8 mouse cellular contexts compared by ENCODE assay signal in the genomic region with DNA sequence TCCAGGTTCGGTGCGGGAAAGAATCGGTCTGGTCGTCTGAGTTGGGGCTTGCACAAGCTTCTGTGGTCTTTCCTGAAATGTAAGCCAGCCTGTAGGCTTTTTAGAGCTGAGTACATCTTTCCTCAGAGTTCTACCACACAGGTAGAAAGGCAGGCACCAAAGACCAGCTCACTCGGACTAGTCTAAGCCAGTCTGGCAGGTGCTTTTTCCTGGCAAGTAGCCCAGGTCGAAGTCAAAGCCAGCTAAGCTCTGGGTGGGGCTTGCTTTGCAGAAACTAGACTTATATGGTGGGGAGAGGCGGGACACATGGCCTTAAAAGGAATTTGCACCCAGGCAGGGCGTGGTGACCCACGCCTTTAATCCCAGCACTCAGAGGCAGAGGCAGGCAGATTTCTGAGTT. TPM values are rescaled to one million over a fixed set of nuclear protein-coding genes. Genes with fewer than 3 reads are reported as not detected.
DNase-seq lines count a peak whose midpoint lies in the region; ATAC-seq lines count a peak whose summit lies in the region.
"Not testable (repeated sequence)": the region's sequence is repeated elsewhere in the genome, so short reads cannot be mapped to it uniquely, and the experiment has no call there.

No protein-coding gene starts in this region.

- not testable (repeated sequence) for H3K36me3 ChIP-seq in forebrain, embryonic 14.5 days (ENCODE audit: control insufficient read depth, insufficient read depth, low read length); hindbrain, embryonic 12.5 days; liver, embryonic 11.5 days (ENCODE audit: control insufficient read depth, insufficient read depth, low read length); megakaryocyte, embryonic 14.5 days (replicated peaks; ENCODE audit: low read length); splenic B cell, adult 2 months (ENCODE audit: control insufficient read depth, insufficient read depth, low read length, poor library complexity, severe bottlenecking)

- not testable (repeated sequence) for H3K27ac ChIP-seq in forebrain, embryonic 14.5 days (ENCODE audit: low read depth, low read length); hindbrain, embryonic 12.5 days; liver, embryonic 11.5 days (ENCODE audit: low read depth, low read length)

- not testable (repeated sequence) for H3K4me1 ChIP-seq in forebrain, embryonic 14.5 days (ENCODE audit: control insufficient read depth, insufficient read depth, low read length); hindbrain, embryonic 12.5 days; liver, embryonic 11.5 days (replicated peaks; ENCODE audit: control insufficient read depth, insufficient read depth, low read length); megakaryocyte, embryonic 14.5 days

- peak; percentile 46 for ATAC-seq in forebrain, embryonic 14.5 days
- ATAC-seq in hindbrain, embryonic 12.5 days (ENCODE audit: low FRiP score): peak; percentile 51
- ATAC-seq in liver, embryonic 11.5 days (replicated peaks; ENCODE audit: low FRiP score): peak; percentile 71

- H3K4me2 ChIP-seq in forebrain, embryonic 14.5 days (ENCODE audit: low read length); hindbrain, embryonic 12.5 days (replicated peaks); liver, embryonic 11.5 days: not testable (repeated sequence)

- WGBS in forebrain, embryonic 14.5 days: 47% methylated on average over 4 of the region's 9 CpGs
- WGBS in hindbrain, embryonic 12.5 days: 53% methylated on average over 4 of the region's 9 CpGs
- WGBS in liver, embryonic 11.5 days: 48% methylated on average over 4 of the region's 9 CpGs

- not testable (repeated sequence) for H3K9me3 ChIP-seq in forebrain, embryonic 14.5 days (replicated peaks; ENCODE audit: control insufficient read depth, low read length); hindbrain, embryonic 12.5 days (replicated peaks); liver, embryonic 11.5 days (ENCODE audit: control insufficient read depth, low read length); megakaryocyte, embryonic 14.5 days

- H3K27me3 ChIP-seq in forebrain, embryonic 14.5 days (replicated peaks; ENCODE audit: control insufficient read depth, insufficient read depth, low read length); hindbrain, embryonic 12.5 days; liver, embryonic 11.5 days (replicated peaks; ENCODE audit: control insufficient read depth, insufficient read depth, low read length); megakaryocyte, embryonic 14.5 days (replicated peaks); splenic B cell, adult 2 months (ENCODE audit: control insufficient read depth, insufficient read depth, low read length, poor library complexity, severe bottlenecking): not testable (repeated sequence)

- DNase-seq in CD4-positive, CD25-positive, alpha-beta regulatory T cell, adult 2 months (ENCODE audit: low read depth, low spot score): peak; percentile 23
- DNase-seq in cerebellum, adult 11-12 months: peak; percentile 30
- DNase-seq in forebrain, embryonic 14.5 days (ENCODE audit: low spot score); liver, embryonic 11.5 days (ENCODE audit: low spot score): not testable (repeated sequence)
- peak; percentile 73 for DNase-seq in kidney, adult 9 months
- peak; percentile 25 for DNase-seq in splenic B cell, adult 2 months (ENCODE audit: low read depth, low spot score)

- H3K4me3 ChIP-seq in forebrain, embryonic 14.5 days (ENCODE audit: low read depth, low read length); hindbrain, embryonic 12.5 days; liver, embryonic 11.5 days (ENCODE audit: low read depth, low read length): not testable (repeated sequence)
- H3K4me3 ChIP-seq in megakaryocyte, embryonic 14.5 days (replicated peaks): peak overlapping the region; percentile 50

- H3K9ac ChIP-seq in forebrain, embryonic 14.5 days (ENCODE audit: low read length); hindbrain, embryonic 12.5 days; liver, embryonic 11.5 days (ENCODE audit: low read depth, low read length): not testable (repeated sequence)

RNA-seq across cellular contexts. Expression of gene Cgn, which starts 27.9 kb away (rescaled TPM):
- polyA plus RNA-seq in forebrain, embryonic 14.5 days (2014; fragmentation: Nextera tagmentation; extraction: Ambion mirVana): 1.9 and 2.9 TPM in 2 replicates
- 4.2 and 5.3 TPM in 2 replicates for polyA plus RNA-seq in hindbrain, embryonic 12.5 days (2016; fragmentation: Nextera tagmentation; extraction: Ambion mirVana)
- polyA plus RNA-seq in liver, embryonic 11.5 days (2014; fragmentation: Nextera tagmentation; extraction: Ambion mirVana): 10.6 and 11.5 TPM in 2 replicates
- polyA plus RNA-seq in megakaryocyte, embryonic 14.5 days (2012; ENCODE audit: insufficient read depth, low replicate concordance): 0.20 TPM in 1 of 2 replicates, not detected in the other
